Mouse (Mus musculus) skeletal muscle tissue, adult 2 months (tissue): ENCODE measurements around the gene Olfr1192-ps1.
"Not testable (repeated sequence)": the region's sequence is repeated elsewhere in the genome, so short reads cannot be mapped to it uniquely, and the experiment has no call there.

Experiments
- DNase-seq: peaks from one replicate; pipeline ENCODE4 v3.0.0-alpha.2; 2012; ENCODE audit warnings: low read depth, low spot score

Gene Olfr1192-ps1

GRCm38 (mm10) chr2:88648209-88648608 is at the start of gene Olfr1192-ps1:
TSS of gene Olfr1192-ps1 (plus strand) at chr2:88648509.
- no peak for DNase-seq

DNA sequence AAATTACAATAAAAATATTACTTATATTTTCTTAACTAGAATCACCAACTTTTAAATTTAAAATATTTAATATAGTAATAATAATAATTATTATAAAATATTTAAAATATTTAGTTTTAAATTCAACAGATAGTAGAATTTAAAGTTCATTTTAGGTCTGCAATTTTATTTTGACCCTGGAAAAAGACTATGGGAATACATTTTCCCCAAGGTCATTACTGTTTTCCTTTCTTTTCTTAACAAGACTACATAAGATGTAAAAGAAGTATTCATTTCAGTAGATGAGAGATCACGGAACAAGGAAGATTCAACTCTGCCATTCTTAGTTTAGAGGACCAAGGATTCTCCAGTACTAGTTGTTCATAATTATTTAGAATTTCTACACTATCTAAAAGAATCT is 8.1 kb upstream of the Olfr1192-ps1 start, which contains the start of gene Olfr1191-ps1:
Gene Olfr1191-ps1, plus strand, starts transcription at position 301 of the 400 bp plus-strand sequence.
- not testable (repeated sequence) for DNase-seq

DNA sequence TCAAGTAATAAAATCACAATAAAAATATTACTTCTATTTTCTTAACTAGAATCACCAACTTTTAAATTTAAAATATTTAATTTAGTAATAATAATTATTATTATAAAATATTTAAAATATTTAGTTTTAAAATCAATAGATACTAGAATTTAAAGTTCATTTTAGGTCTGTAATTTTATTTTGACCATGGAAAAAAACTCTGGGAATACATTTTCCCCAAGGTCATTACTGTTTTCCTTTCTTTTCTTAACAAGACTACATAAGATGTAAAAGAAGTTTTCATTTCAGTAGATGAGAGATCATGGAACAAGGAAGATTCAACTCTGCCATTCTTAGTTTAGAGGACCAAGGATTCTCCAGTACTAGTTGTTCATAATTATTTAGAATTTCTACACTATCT is 27.0 kb downstream of the Olfr1192-ps1 start, which contains the start of gene Olfr1193:
Gene Olfr1193, plus strand, starts transcription at position 301 of the 400 bp plus-strand sequence.
- DNase-seq = not testable (repeated sequence)

GRCm38 (mm10) chr2:88689087-88689486 is 40.8 kb downstream of the Olfr1192-ps1 start, which contains the start of gene Olfr1195:
TSS of gene Olfr1195 (minus strand) at chr2:88689187.
- no peak for DNase-seq

- no peak for DNase-seq
Observed at GRCm38 (mm10) chr2:88704497-88704896, 56.2 kb downstream of the Olfr1192-ps1 start, which contains the start of gene Olfr1196. TSS of gene Olfr1196 (minus strand) at chr2:88704597.
